Mouse (Mus musculus): Measurements from ENCODE around the gene Zfp217.

GRCm38 (mm10) chr2:170165649-170166048 is 17.7 kb upstream of the Zfp217 start:
- TF ChIP-seq CTCF (IDR thresholded peaks at IDR 0.05; ENCODE audit: insufficient read depth, low read depth, low read length) (no peak), POLR2A (IDR thresholded peaks at IDR 0.05; ENCODE audit: insufficient read depth, low read depth, low read length) (no peak)
